Comparison of ENCODE assay signal across 19 mouse cellular contexts in genomic region chr6:48358897-48359296, GRCm38 (mm10). TPM values are rescaled to one million over a fixed set of nuclear protein-coding genes. Genes with fewer than 3 reads are reported as not detected.
DNase-seq lines count a peak whose midpoint lies in the region; ATAC-seq lines count a peak whose summit lies in the region.
"Had no signal": no experiment of that assay in that cellular context is flagged by ENCODE, and none has a peak within 500 bp of the region (broad histone marks: within the 10 kb centered on the region; RNA-seq: fewer than 3 reads in every experiment).

No protein-coding gene starts in this region.

- H3K9me3 ChIP-seq in megakaryocyte, embryonic 14.5 days: no peaks in the 10 kb centered on the region
- H3K9me3 ChIP-seq: embryonic facial prominence, embryonic 13.5 days; forebrain, embryonic 13.5 days; heart, embryonic 12.5 days; hindbrain, embryonic 15.5 days had no signal

- no peak for ATAC-seq in megakaryocyte, adult 5-6 weeks (ENCODE audit: poor library complexity, severe bottlenecking)
- ATAC-seq: forebrain, embryonic 13.5 days; forebrain, postnatal 0 days had no signal

- peak overlapping the region; percentile 73 for H3K4me3 ChIP-seq in megakaryocyte, embryonic 14.5 days (replicated peaks)
- H3K4me3 ChIP-seq: embryonic facial prominence, embryonic 13.5 days; forebrain, embryonic 13.5 days; gastrocnemius, adult 2 months; heart, embryonic 12.5 days; hindbrain, embryonic 15.5 days had no signal

- peaks cover 7% of the 10 kb centered on the region for H3K4me1 ChIP-seq in megakaryocyte, embryonic 14.5 days
- H3K4me1 ChIP-seq: embryonic facial prominence, embryonic 13.5 days; forebrain, embryonic 13.5 days; heart, embryonic 12.5 days; hindbrain, embryonic 15.5 days had no signal

- H3K36me3 ChIP-seq in megakaryocyte, embryonic 14.5 days (replicated peaks; ENCODE audit: low read length): no peaks in the 10 kb centered on the region
- H3K36me3 ChIP-seq: embryonic facial prominence, embryonic 13.5 days; heart, embryonic 12.5 days; hindbrain, embryonic 15.5 days had no signal

- DNase-seq in NIH3T3 (ENCODE audit: low read depth): peak; percentile 4
- DNase-seq in induced T-regulatory cell, adult 2 months (ENCODE audit: low read depth): peak; percentile 64
- DNase-seq in lung, postnatal 10 days: no peak
- no peak for DNase-seq in kidney, postnatal 4 days
- no peak for DNase-seq in layer of hippocampus, postnatal 25 days (ENCODE audit: extremely low spot score in 1 of 2, low spot score in 1 of 2)
- DNase-seq in layer of hippocampus, adult 9-10 months (ENCODE audit: low spot score): no peak
- DNase-seq: adrenal gland, postnatal 10 days; cerebellum, adult 11 months; cerebellum, adult 8-10 months; cerebellum, postnatal 14 days; forebrain, postnatal 0 days; gastrocnemius, adult 2 months; gastrocnemius, postnatal 25 days had no signal

- H3K27me3 ChIP-seq in megakaryocyte, embryonic 14.5 days (replicated peaks): peaks cover 2% of the 10 kb centered on the region
- H3K27me3 ChIP-seq: embryonic facial prominence, embryonic 13.5 days; forebrain, embryonic 13.5 days; heart, embryonic 12.5 days; hindbrain, embryonic 15.5 days had no signal

RNA-seq across cellular contexts. Expression of gene Krba1, which starts 36.5 kb away (rescaled TPM):
- polyA plus RNA-seq in megakaryocyte, embryonic 14.5 days (2012; ENCODE audit: insufficient read depth, low replicate concordance): 0.88 and 1.0 TPM in 2 replicates
- 0.67 and 1.1 TPM in 2 replicates for total RNA-seq in megakaryocyte, adult 5-6 weeks (2015)
- 1.2 and 1.9 TPM in 2 replicates for total RNA-seq in megakaryocyte, adult 5-6 weeks (2017)
- total RNA-seq in layer of hippocampus, postnatal 25 days (2021): 10 to 100 TPM; 35.5 to 43.2 TPM

Comparison
In these comparisons a context has a peak if more than half of its experiments do, and no peak if none do; other contexts are left out.
1. DNase-seq: peak in NIH3T3 (single experiment) and induced T-regulatory cell, adult 2 months (single experiment); none in lung, postnatal 10 days (single experiment), kidney, postnatal 4 days (0 of 2), layer of hippocampus, postnatal 25 days (0 of 2) and layer of hippocampus, adult 9-10 months (single experiment).
2. RNA of gene Krba1, which starts 36.5 kb away (total RNA-seq): 35.5 to 43.2 TPM in layer of hippocampus, postnatal 25 days; 0.67 to 1.9 TPM in megakaryocyte, adult 5-6 weeks; every median in the first group is over 10 times any median in the second.